In genomic region chr15:30170031-30170430, GRCm38 (mm10) we compare ENCODE assay signal across 21 mouse cellular contexts. TPM values are rescaled to one million over a fixed set of nuclear protein-coding genes. Genes with fewer than 3 reads are reported as not detected.
DNase-seq lines count a peak whose midpoint lies in the region; TF ChIP-seq lines count a peak whose summit lies in the region.
"Had no signal": no experiment of that assay in that cellular context is flagged by ENCODE, and none has a peak within 500 bp of the region (broad histone marks: within the 10 kb centered on the region; RNA-seq: fewer than 3 reads in every experiment).

No protein-coding gene starts in this region.

- H3K4me1 ChIP-seq in cortical plate, adult 2 months (ENCODE audit: control insufficient read depth, insufficient read depth, low read length): no peaks in the 10 kb centered on the region; the same call in 1 of the 2 replicates
- H3K4me1 ChIP-seq: neural tube, embryonic 12.5 days had no signal

- H3K27ac ChIP-seq in layer of hippocampus, adult 2 months: no peak overlapping the region
- no peak overlapping the region for H3K27ac ChIP-seq in cortical plate, adult 2 months (ENCODE audit: insufficient read depth, low read length)
- H3K27ac ChIP-seq: midbrain, embryonic 12.5 days; neural tube, embryonic 12.5 days had no signal

- peak; percentile 81 for TF ChIP-seq CTCF in layer of hippocampus, adult 2 months (conservative IDR thresholded peaks at IDR 0.05)
- TF ChIP-seq CTCF in cortical plate, adult 2 months (IDR thresholded peaks at IDR 0.05; ENCODE audit: extremely low read depth, insufficient read depth, low read length): peak; percentile 64

- TF ChIP-seq POLR2A in cortical plate, adult 2 months (IDR thresholded peaks at IDR 0.05; ENCODE audit: extremely low read depth, insufficient read depth, low read length): no peak

- peak; percentile 6 for DNase-seq in embryo, embryonic 10 days (ENCODE audit: low spot score)
- no peak for DNase-seq in embryo, embryonic 9.5 days (ENCODE audit: extremely low spot score)
- peak; percentile 29 to 39 for DNase-seq in layer of hippocampus, adult 2 months (ENCODE audit: low spot score in 2 of 2)
- no peak for DNase-seq in layer of hippocampus, adult 9-10 months (ENCODE audit: low spot score)
- peak; percentile 40 to 43 for DNase-seq in right cerebral cortex, adult 2 months (ENCODE audit: low spot score in 2 of 2)
- no peak for DNase-seq in right cerebral cortex, adult 18-20 months
- no peak for DNase-seq in kidney, postnatal 14 days
- DNase-seq: adrenal gland, adult 2 months; cerebellum, adult 9-11 months; embryo, embryonic 11 days; gastrocnemius, postnatal 25 days; heart, adult 18-20 months; heart, postnatal 10 days; kidney, adult 2 months; kidney, postnatal 10 days had no signal

- no peak overlapping the region for H3K4me3 ChIP-seq in layer of hippocampus, adult 2 months
- no peak overlapping the region for H3K4me3 ChIP-seq in cortical plate, adult 2 months (ENCODE audit: insufficient read depth, low read length)
- H3K4me3 ChIP-seq: heart, embryonic 12.5 days; midbrain, embryonic 12.5 days; neural tube, embryonic 12.5 days had no signal

RNA-seq across cellular contexts. Expression of gene Ctnnd2, which starts 2.4 kb away (rescaled TPM):
- total RNA-seq in layer of hippocampus, adult 2 months (2021): 100 to 1,000 TPM; 223 to 229 TPM
- polyA plus RNA-seq in cortical plate, adult 2 months (2012; rRNA removed): 133 and 146 TPM in 2 replicates
- total RNA-seq: CH12.LX had no signal
- polyA plus RNA-seq: G1E had no signal

Comparison
In these comparisons a context has a peak if more than half of its experiments do, and no peak if none do; other contexts are left out.
1. DNase-seq: peak in embryo, embryonic 10 days (single experiment), layer of hippocampus, adult 2 months (2 of 2) and right cerebral cortex, adult 2 months (2 of 2); none in embryo, embryonic 9.5 days (single experiment), layer of hippocampus, adult 9-10 months (single experiment), right cerebral cortex, adult 18-20 months (single experiment) and kidney, postnatal 14 days (single experiment).